Mouse (Mus musculus): Measurements from ENCODE around the gene Tmem165.

GRCm38 (mm10) chr5:76163828-76164390 is 19.8 kb upstream of the Tmem165 start:
- TF ChIP-seq CTCF (IDR thresholded peaks at IDR 0.05; ENCODE audit: insufficient read depth, low read length), result no peak
- no peak for TF ChIP-seq POLR2A (IDR thresholded peaks at IDR 0.05; ENCODE audit: borderline replicate concordance, extremely low read depth, low read depth, low read length)
